Mouse (Mus musculus) lung, postnatal 36 days (tissue): ENCODE results near the gene Cr2.
"Not testable (repeated sequence)": the region's sequence is repeated elsewhere in the genome, so short reads cannot be mapped to it uniquely, and the experiment has no call there.

Experiments used
- DNase-seq: peaks from one replicate; pipeline ENCODE4 v3.0.0; 2022; ENCODE audit warnings: mixed read lengths

The Cr2 gene

GRCm38 (mm10) chr1:195175980-195176931 is at the start of gene Cr2:
Gene Cr2, minus strand, starts transcription at chr1:195176716.
- peak; percentile 78 for DNase-seq

GRCm38 (mm10) chr1:195221781-195222180 is 45.3 kb upstream of the Cr2 start:
- no peak for DNase-seq

GRCm38 (mm10) chr1:195212851-195213250 is 36.3 kb upstream of the Cr2 start:
- not testable (repeated sequence) for DNase-seq

- no peak for DNase-seq
Measured at GRCm38 (mm10) chr1:195184746-195185145, 8.2 kb upstream of the Cr2 start.

GRCm38 (mm10) chr1:195164996-195165755 is 11.3 kb downstream of the Cr2 start:
- no peak for DNase-seq

GRCm38 (mm10) chr1:195132070-195132469 is 44.4 kb downstream of the Cr2 start:
- peak; percentile 14 for DNase-seq

- no peak for DNase-seq
Measured at GRCm38 (mm10) chr1:195131675-195132015, 44.9 kb downstream of the Cr2 start.

- peak; percentile 94 for DNase-seq
Measured at GRCm38 (mm10) chr1:195130953-195131674, 45.4 kb downstream of the Cr2 start, which contains the start of gene Cr1l. Gene Cr1l, minus strand, starts transcription at chr1:195131586.

GRCm38 (mm10) chr1:195130479-195130878 is 46.0 kb downstream of the Cr2 start:
- DNase-seq: no peak

- no peak for DNase-seq
Measured at GRCm38 (mm10) chr1:195129867-195130266, 46.6 kb downstream of the Cr2 start.

- no peak for DNase-seq
Measured at GRCm38 (mm10) chr1:195114414-195114813, 62.1 kb downstream of the Cr2 start.

- no peak for DNase-seq
Measured at GRCm38 (mm10) chr1:195113621-195114020, 62.9 kb downstream of the Cr2 start.

GRCm38 (mm10) chr1:195100693-195101092 is 75.8 kb downstream of the Cr2 start:
- no peak for DNase-seq

- no peak for DNase-seq
Measured at GRCm38 (mm10) chr1:195098004-195098403, 78.5 kb downstream of the Cr2 start.

GRCm38 (mm10) chr1:195092220-195092720 is 84.2 kb downstream of the Cr2 start, which contains the start of gene Cd46:
Gene Cd46, minus strand, starts transcription at chr1:195092249.
- DNase-seq: peak; percentile 90

GRCm38 (mm10) chr1:195091699-195092219 is 84.8 kb downstream of the Cr2 start:
- no peak for DNase-seq
